Mouse (Mus musculus) olfactory bulb, adult 2 months (tissue): ENCODE measurements around the gene Lck. TPM values are rescaled to one million over a fixed set of nuclear protein-coding genes. Genes with fewer than 3 reads are reported as not detected.

Experiments
- H3K27ac ChIP-seq: fragments of 200-500 bp; 2 replicates; pipeline ENCODE4 v1.5.1; 2012; ENCODE audit warnings: low read depth, low read length; ENCODE audit not compliant: insufficient read depth
- H3K4me1 ChIP-seq: fragments of 200-500 bp; 2 replicates; pipeline ENCODE4 v1.6.1; 2012; ENCODE audit warnings: low read length; ENCODE audit not compliant: control insufficient read depth, insufficient read depth
- H3K4me3 ChIP-seq: fragments of 200-500 bp; 2 replicates; pipeline ENCODE4 v1.5.1; 2012; ENCODE audit warnings: mild to moderate bottlenecking, low read depth, low read length, moderate library complexity; ENCODE audit not compliant: insufficient read depth
- CTCF ChIP-seq: fragments of 200-500 bp; IDR thresholded peaks from 2 replicates; pipeline ENCODE4 v1.5.1; 2012; ENCODE audit warnings: low read depth, mild to moderate bottlenecking, low read length, moderate library complexity; ENCODE audit not compliant: insufficient read depth
- POLR2A ChIP-seq: fragments of 200-500 bp; IDR thresholded peaks from 2 replicates; pipeline ENCODE4 v1.6.1; 2012; ENCODE audit warnings: mild to moderate bottlenecking, low read depth, low read length, moderate library complexity; ENCODE audit not compliant: insufficient read depth
- WGBS: fragments of 180-500 bp; shearing (Covaris S2); methylation state at CpG from one replicate; pipeline ENCODE4 v1.1.7; 2018; 5-methylcytosine and 5-hydroxymethylcytosine counted together
- polyA plus RNA-seq: library from polyadenylated mRNA; stranded (reverse); fragments of >200 nt; gene quantifications from 2 replicates; pipeline ENCODE4 v1.2.4, GENCODE M21; 2012; ENCODE audit warnings: low replicate concordance; ENCODE audit not compliant: missing spikeins, insufficient read depth, insufficient read length

The Lck gene
- polyA plus RNA-seq, 1 experiment, result 579 TPM

GRCm38 (mm10) chr4:129508237-129508515 is 65.3 kb downstream of the Lck start:
- TF ChIP-seq CTCF, result no peak
- no peak for TF ChIP-seq POLR2A
- 69% methylated on average over 3 of the region's 3 CpGs for WGBS
- Histone ChIP-seq H3K27ac (no peak overlapping the region), H3K4me3 (no peak overlapping the region), H3K4me1 (peaks cover 6% of the 10 kb centered on the region)

- peaks cover 3% of the 10 kb centered on the region; the same call in 1 of the 2 replicates for H3K4me1 ChIP-seq
- no peak for TF ChIP-seq CTCF
- TF ChIP-seq POLR2A, result no peak
- H3K27ac ChIP-seq, result no peak overlapping the region
- H3K4me3 ChIP-seq, result no peak overlapping the region
- WGBS, result 82% methylated on average over 9 of the region's 10 CpGs
Observed at GRCm38 (mm10) chr4:129507434-129508236, 65.8 kb downstream of the Lck start.

GRCm38 (mm10) chr4:129505511-129505910 is 67.9 kb downstream of the Lck start:
- Histone ChIP-seq H3K27ac (no peak overlapping the region), H3K4me1 (peaks cover 5% of the 10 kb centered on the region), H3K4me3 (no peak overlapping the region)
- WGBS, result 76% methylated on average over 3 of the region's 3 CpGs
- no peak for TF ChIP-seq POLR2A
- TF ChIP-seq CTCF, result no peak

- Histone ChIP-seq H3K27ac (no peak overlapping the region), H3K4me3 (no peak overlapping the region), H3K4me1 (peaks cover 9% of the 10 kb centered on the region)
- no peak for TF ChIP-seq CTCF
- no peak for TF ChIP-seq POLR2A
- 85% methylated on average over 11 of the region's 11 CpGs for WGBS
Observed at GRCm38 (mm10) chr4:129502901-129503444, 70.5 kb downstream of the Lck start.

- no peak overlapping the region for H3K4me3 ChIP-seq
- TF ChIP-seq POLR2A, result no peak
- no peak for TF ChIP-seq CTCF
- WGBS, result 82% methylated on average over 9 of the region's 9 CpGs
- H3K27ac ChIP-seq, result no peak overlapping the region
- peaks cover 9% of the 10 kb centered on the region for H3K4me1 ChIP-seq
Observed at GRCm38 (mm10) chr4:129502327-129502888, 71.0 kb downstream of the Lck start.

GRCm38 (mm10) chr4:129500607-129501566 is 72.6 kb downstream of the Lck start:
- H3K4me3 ChIP-seq, result peak overlapping the region; percentile 55
- WGBS, result 1% methylated on average over 43 of the region's 49 CpGs

GRCm38 (mm10) chr4:129500017-129500416 is 73.4 kb downstream of the Lck start:
- Histone ChIP-seq H3K27ac (no peak overlapping the region), H3K4me1 (peaks cover 20% of the 10 kb centered on the region), H3K4me3 (no peak overlapping the region; the same call in 1 of the 2 replicates)
- TF ChIP-seq CTCF (no peak), POLR2A (no peak; the same call in 1 of the 2 replicates)
- 81% methylated on average over 8 of the region's 8 CpGs for WGBS

More at GRCm38 (mm10) chr4:129500607-129501566, 72.6 kb downstream of the Lck start:
- peak overlapping the region; percentile 35 for H3K27ac ChIP-seq
- H3K4me1 ChIP-seq, result peaks cover 19% of the 10 kb centered on the region
- TF ChIP-seq POLR2A (no peak; the same call in 1 of the 2 replicates), CTCF (no peak)

GRCm38 (mm10) chr4:129498941-129499340 is 74.5 kb downstream of the Lck start:
- TF ChIP-seq POLR2A, result no peak
- no peak for TF ChIP-seq CTCF

More at GRCm38 (mm10) chr4:129498941-129499340, 74.5 kb downstream of the Lck start:
- Histone ChIP-seq H3K4me3 (no peak overlapping the region), H3K27ac (no peak overlapping the region), H3K4me1 (peaks cover 20% of the 10 kb centered on the region)
- 73% methylated on average over 3 of the region's 3 CpGs for WGBS

Other genes starting within 250 kb of the Lck start
- gene Rbbp4, start 238.3 kb downstream of the Lck start, polyA plus RNA-seq, result not detected in 2 replicates
- gene Zbtb8os, start 237.9 kb downstream of the Lck start, polyA plus RNA-seq, result not detected in 2 replicates
- not detected in 2 replicates for gene Zbtb8a, start 195.5 kb downstream of the Lck start, polyA plus RNA-seq
- gene Zbtb8b, start 132.8 kb downstream of the Lck start, polyA plus RNA-seq, result not detected in 2 replicates
- gene Bsdc1, start 112.1 kb downstream of the Lck start, polyA plus RNA-seq, result not detected in 2 replicates
- gene Tssk3, start 82.6 kb downstream of the Lck start, polyA plus RNA-seq, result not detected in 2 replicates
- gene Fam229a, start 82.5 kb downstream of the Lck start, polyA plus RNA-seq, result not detected in 2 replicates
- gene Marcksl1, start 60.1 kb downstream of the Lck start, polyA plus RNA-seq, result 192 TPM in 1 of 2 replicates, not detected in the other
- not detected in 2 replicates for gene Hdac1, start 30.9 kb downstream of the Lck start, polyA plus RNA-seq
- gene Fam167b, start 4.9 kb upstream of the Lck start, polyA plus RNA-seq, result not detected in 2 replicates
- not detected in 2 replicates for gene Eif3i, start 27.0 kb upstream of the Lck start, polyA plus RNA-seq
- 500 TPM in 1 of 2 replicates, not detected in the other for gene Tmem234, start 27.0 kb upstream of the Lck start, polyA plus RNA-seq
- not detected in 2 replicates for gene Dcdc2b, start 40.6 kb upstream of the Lck start, polyA plus RNA-seq
- not detected in 2 replicates for gene Iqcc, start 45.5 kb upstream of the Lck start, polyA plus RNA-seq
- not detected in 2 replicates for gene Ccdc28b, start 50.3 kb upstream of the Lck start, polyA plus RNA-seq
- gene Txlna, start 67.4 kb upstream of the Lck start, polyA plus RNA-seq, result not detected in 2 replicates
- gene Kpna6, start 99.1 kb upstream of the Lck start, polyA plus RNA-seq, result not detected in 2 replicates
- not detected in 2 replicates for gene Tmem39b, start 123.2 kb upstream of the Lck start, polyA plus RNA-seq
- gene Khdrbs1, start 168.7 kb upstream of the Lck start, polyA plus RNA-seq, result 153 and 170 TPM in 2 replicates
- 96.3 and 259 TPM in 2 replicates for gene Ptp4a2, start 237.6 kb upstream of the Lck start, polyA plus RNA-seq